Mouse (Mus musculus) midbrain, postnatal 0 days (tissue): Measurements from ENCODE around the gene Slc4a5. TPM values are rescaled to one million over a fixed set of nuclear protein-coding genes. Genes with fewer than 3 reads are reported as not detected.

Experiments
- ATAC-seq: fragments of 200-750 bp; cut with Nextera tagmentation; 2 replicates; pipeline ENCODE4 v1.8.0; 2017; ENCODE audit warnings: moderate number of reproducible peaks, mild to moderate bottlenecking, moderate TSS enrichment, moderate library complexity; ENCODE audit not compliant: low FRiP score
- DNase-seq: peaks from one replicate; pipeline ENCODE4 v3.0.0-alpha.2; 2015; ENCODE audit warnings: low spot score
- H3K27ac ChIP-seq: fragments of 300-500 bp; sonication (generic); 2 replicates; pipeline ENCODE4 v1.5.1; 2014; ENCODE audit warnings: low read depth, mild to moderate bottlenecking, low read length, mixed read lengths
- H3K27me3 ChIP-seq: fragments of 300-500 bp; sonication (generic); 2 replicates; pipeline ENCODE4 v1.6.1; 2014; ENCODE audit warnings: low read length, control low read depth, mixed read lengths; ENCODE audit not compliant: insufficient read depth
- H3K36me3 ChIP-seq: fragments of 300-500 bp; sonication (generic); 2 replicates; pipeline ENCODE4 v1.6.1; 2014; ENCODE audit warnings: low read length, control low read depth, mixed read lengths; ENCODE audit not compliant: insufficient read depth
- H3K4me1 ChIP-seq: fragments of 300-500 bp; sonication (generic); 2 replicates; pipeline ENCODE4 v1.6.1; 2014; ENCODE audit warnings: mild to moderate bottlenecking, control low read depth, antibody characterized with exemption, low read length, mixed read lengths; ENCODE audit not compliant: insufficient read depth
- H3K4me2 ChIP-seq: fragments of 300-500 bp; sonication (generic); 2 replicates; pipeline ENCODE4 v1.6.1; 2014; ENCODE audit warnings: low read depth, mild to moderate bottlenecking, low read length, mixed read lengths; ENCODE audit not compliant: poor library complexity, severe bottlenecking
- H3K4me3 ChIP-seq: fragments of 300-500 bp; sonication (generic); 2 replicates; pipeline ENCODE4 v1.5.1; 2014; ENCODE audit warnings: low read depth, mild to moderate bottlenecking, low read length, moderate library complexity
- H3K9ac ChIP-seq: fragments of 300-500 bp; sonication (generic); replicated peaks from 2 replicates; pipeline ENCODE4 v1.6.1; 2014; ENCODE audit warnings: mild to moderate bottlenecking, low read length, moderate library complexity, mixed read lengths; ENCODE audit not compliant: poor library complexity, severe bottlenecking
- H3K9me3 ChIP-seq: fragments of 300-500 bp; sonication (generic); 2 replicates; pipeline ENCODE4 v1.6.1; 2016; ENCODE audit warnings: low read length, control low read depth
- CTCF ChIP-seq: IDR thresholded peaks from 2 replicates; pipeline ENCODE4 v1.5.1; 2016; ENCODE audit warnings: antibody characterized with exemption, mild to moderate bottlenecking
- WGBS: fragments of 180-500 bp; shearing (Covaris S2); extraction: QIAGEN DNeasy Blood & Tissue Kit; methylation state at CpG from one replicate; pipeline ENCODE4 v1.1.7; 2014; 5-methylcytosine and 5-hydroxymethylcytosine counted together
- polyA plus RNA-seq: library from polyadenylated mRNA; unstranded; fragments of >200 nt; fragmentation: Nextera tagmentation; extraction: Ambion mirVana; gene quantifications from 2 replicates; pipeline ENCODE4 v1.2.1, GENCODE M21; 2015
- total RNA-seq: library from RNA; depleted of rRNA; stranded (reverse); fragments of >200 nt; gene quantifications from 2 replicates; pipeline ENCODE4 v1.2.3, GENCODE M21; 2014

The Slc4a5 gene
- total and polyA plus RNA-seq, 2 experiments from 2014 or later: 0.25 to 3.3 TPM

DNA sequence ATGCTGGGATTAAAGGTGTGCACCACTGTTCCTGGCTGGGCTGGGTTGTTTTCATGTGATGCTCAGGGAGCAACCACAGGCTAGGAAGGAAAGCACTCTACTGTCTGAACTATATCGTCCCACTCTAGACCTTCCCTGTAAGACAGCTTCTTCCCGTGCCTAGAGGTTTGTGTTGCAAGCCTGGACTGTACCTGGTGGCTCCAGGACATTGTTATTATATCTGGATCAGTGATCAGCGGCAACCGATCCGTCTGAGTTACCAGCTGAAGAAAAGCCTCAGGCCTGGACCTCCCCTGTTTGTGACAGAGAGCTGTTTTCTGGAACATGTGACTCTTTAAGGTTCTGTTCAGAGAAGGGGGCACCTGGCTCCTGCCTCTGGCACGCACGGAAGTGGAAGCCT is 34.6 kb downstream of the Slc4a5 start:
- 59% methylated on average over 7 of the region's 7 CpGs for WGBS
- Histone ChIP-seq H3K36me3 (no peaks in the 10 kb centered on the region), H3K4me1 (no peaks in the 10 kb centered on the region), H3K4me2 (no peak overlapping the region), H3K27me3 (no peaks in the 10 kb centered on the region), H3K9ac (no peak overlapping the region), H3K27ac (no peak overlapping the region), H3K9me3 (no peaks in the 10 kb centered on the region), H3K4me3 (no peak overlapping the region)
- no peak for TF ChIP-seq CTCF
- no peak for DNase-seq
- ATAC-seq: no peak

DNA sequence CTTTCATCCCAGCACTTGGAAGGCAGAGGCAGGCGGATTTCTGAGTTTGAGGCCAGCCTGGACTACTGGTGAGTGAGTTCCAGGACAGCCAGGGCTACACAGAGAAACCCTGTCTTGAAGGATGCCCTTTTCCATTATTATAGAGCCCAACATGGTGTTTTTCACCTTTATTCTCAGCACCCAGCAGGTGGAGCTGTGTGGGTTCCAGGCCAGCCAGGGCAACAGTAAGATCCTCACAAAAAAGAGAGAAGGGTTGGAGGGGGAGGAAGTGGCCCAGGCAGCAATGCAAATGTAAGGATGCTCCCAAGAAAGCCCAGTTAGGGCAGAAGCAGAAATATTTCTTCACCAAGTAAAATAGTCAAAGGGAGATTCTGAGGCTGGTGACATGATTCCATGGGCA is 44.9 kb downstream of the Slc4a5 start:
- H3K36me3 ChIP-seq: no peaks in the 10 kb centered on the region
- DNase-seq: no peak
- H3K9me3 ChIP-seq: no peaks in the 10 kb centered on the region
- H3K9ac ChIP-seq: no peak overlapping the region
- peak; percentile 17; the same call in 1 of the 2 replicates for TF ChIP-seq CTCF
- H3K27me3 ChIP-seq: no peaks in the 10 kb centered on the region
- no peak overlapping the region for H3K27ac ChIP-seq
- H3K4me3 ChIP-seq: no peak overlapping the region
- no peak for ATAC-seq
- 0 out of 2 replicates have a peak, but pooled peaks cover 3% of the 10 kb centered on the region for H3K4me1 ChIP-seq
- WGBS: 91% methylated on average over 1 of the region's 1 CpGs
- H3K4me2 ChIP-seq: no peak overlapping the region

DNA sequence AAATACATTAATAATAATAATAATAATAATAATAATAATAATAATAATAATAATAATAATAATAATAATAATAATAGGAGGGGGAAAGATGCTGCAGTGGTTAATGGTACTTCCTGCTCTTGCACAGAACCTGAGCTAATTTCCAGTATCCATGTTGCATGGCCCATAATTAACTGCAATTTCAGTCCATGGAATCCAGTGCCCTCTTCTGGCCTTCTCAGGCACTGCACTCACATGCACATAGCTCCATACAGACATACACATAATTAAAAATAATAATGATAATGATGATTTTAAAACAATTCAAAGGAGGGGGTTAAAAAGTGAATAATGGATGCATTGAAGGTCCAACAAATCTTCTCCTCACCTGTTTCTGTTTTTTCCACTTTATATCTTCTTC is 45.6 kb downstream of the Slc4a5 start:
- H3K9me3 ChIP-seq: no peaks in the 10 kb centered on the region
- H3K4me2 ChIP-seq: no peak overlapping the region
- H3K36me3 ChIP-seq: no peaks in the 10 kb centered on the region
- ATAC-seq (no peak), DNase-seq (peak; percentile 50)
- H3K27ac ChIP-seq: no peak overlapping the region
- no peak overlapping the region for H3K9ac ChIP-seq
- 0 out of 2 replicates have a peak, but pooled peaks cover 3% of the 10 kb centered on the region for H3K4me1 ChIP-seq
- peak; percentile 72 for TF ChIP-seq CTCF
- H3K4me3 ChIP-seq: no peak overlapping the region
- H3K27me3 ChIP-seq: no peaks in the 10 kb centered on the region

DNA sequence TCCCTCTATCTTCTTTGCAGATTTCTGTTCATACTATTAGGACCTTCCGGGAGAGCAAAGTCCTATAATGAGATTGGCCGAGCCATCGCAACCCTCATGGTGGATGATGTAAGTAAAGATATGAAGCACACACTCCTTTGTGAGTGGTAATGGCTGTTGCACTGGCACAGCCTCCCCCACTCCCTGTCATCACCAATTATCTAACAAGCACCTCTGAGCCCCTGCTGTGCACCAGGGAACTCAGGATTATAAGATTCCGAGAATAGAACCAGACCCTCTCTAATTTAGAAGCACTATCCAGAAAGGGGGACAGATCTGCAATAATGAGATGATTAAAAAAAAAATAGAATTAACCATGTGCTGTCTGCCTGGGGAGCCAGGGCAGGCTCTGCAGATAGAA is 46.0 kb downstream of the Slc4a5 start:
- no peak overlapping the region for H3K9ac ChIP-seq
- H3K36me3 ChIP-seq: no peaks in the 10 kb centered on the region
- ATAC-seq: no peak
- 62% methylated on average over 4 of the region's 4 CpGs for WGBS
- H3K27ac ChIP-seq: no peak overlapping the region
- no peak overlapping the region for H3K4me2 ChIP-seq
- TF ChIP-seq CTCF: no peak
- H3K9me3 ChIP-seq: no peaks in the 10 kb centered on the region
- 0 out of 2 replicates have a peak, but pooled peaks cover 3% of the 10 kb centered on the region for H3K4me1 ChIP-seq
- peak; percentile 24 for DNase-seq
- no peak overlapping the region for H3K4me3 ChIP-seq
- H3K27me3 ChIP-seq: no peaks in the 10 kb centered on the region

DNA sequence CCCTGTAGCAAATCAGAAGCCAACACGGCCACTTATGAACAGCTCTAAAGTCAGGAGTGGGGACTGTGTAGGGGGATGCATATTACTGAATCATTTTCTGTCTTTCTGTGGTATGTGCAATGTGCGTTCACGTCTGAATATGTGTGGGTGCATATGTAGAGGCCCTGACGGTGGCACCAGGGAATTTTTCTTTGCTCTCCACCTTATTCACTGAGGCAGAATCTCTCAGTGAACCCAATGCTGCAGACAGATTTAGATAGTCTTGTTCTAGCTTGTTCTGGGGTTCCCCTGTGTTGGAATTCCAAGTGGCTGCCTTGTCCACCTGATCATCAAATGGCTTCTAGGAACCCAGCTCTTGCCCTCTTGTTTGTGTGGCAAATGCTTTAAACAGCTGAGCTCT is 48.0 kb downstream of the Slc4a5 start:
- Histone ChIP-seq H3K4me3 (no peak overlapping the region), H3K27ac (peak overlapping the region; percentile 85), H3K36me3 (no peaks in the 10 kb centered on the region), H3K9me3 (no peaks in the 10 kb centered on the region), H3K4me2 (peak overlapping the region; percentile 56), H3K9ac (0 out of 2 replicates have a peak overlapping the region, but pooled peaks have one; percentile 24), H3K4me1 (0 out of 2 replicates have a peak, but pooled peaks cover 3% of the 10 kb centered on the region), H3K27me3 (no peaks in the 10 kb centered on the region)
- TF ChIP-seq CTCF: no peak
- DNase-seq (no peak), ATAC-seq (no peak)
- WGBS: 61% methylated on average over 4 of the region's 4 CpGs

DNA sequence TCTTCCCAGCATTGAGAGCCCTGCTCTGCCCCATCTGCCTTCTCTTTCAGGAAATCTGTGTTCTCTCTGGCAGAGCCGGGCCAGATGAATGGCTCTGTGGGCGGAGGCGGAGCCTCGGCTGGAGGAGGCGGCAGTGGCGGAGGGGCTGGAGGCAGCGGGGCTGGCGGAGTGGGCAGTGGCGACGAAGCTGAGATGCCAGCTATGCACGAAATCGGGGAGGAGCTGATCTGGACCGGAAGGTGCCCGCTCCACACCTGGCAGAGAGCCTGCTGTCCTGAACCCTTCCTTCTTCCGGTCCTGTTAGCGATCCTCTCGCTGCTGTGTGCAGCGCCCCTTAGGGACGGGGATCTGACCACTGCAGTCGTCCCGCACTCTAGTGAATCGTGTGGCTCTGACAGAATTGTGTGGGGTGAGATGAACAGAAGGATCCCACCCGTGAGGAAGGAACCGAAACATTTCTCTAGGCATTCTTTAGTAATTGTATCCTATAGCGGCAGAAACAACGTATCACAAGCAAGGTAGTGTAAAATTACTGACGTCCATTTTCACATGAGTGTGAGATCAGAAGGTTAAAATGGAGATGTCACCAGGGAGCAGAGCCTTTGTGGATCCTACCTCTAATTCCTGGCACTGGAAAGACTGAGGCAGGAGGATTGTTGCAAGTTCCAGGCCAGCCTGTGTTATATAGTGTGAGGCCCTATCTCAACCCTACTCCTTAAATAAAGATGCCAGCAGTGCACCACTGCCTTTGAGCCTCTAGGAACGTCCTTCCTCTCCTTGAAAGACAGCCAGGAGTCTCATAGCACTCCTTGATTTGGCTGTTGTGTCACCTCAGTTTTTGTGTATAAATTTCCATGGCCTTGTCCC is 48.7 kb downstream of the Slc4a5 start:
- TF ChIP-seq CTCF: peak; percentile 83
- H3K27me3 ChIP-seq: no peaks in the 10 kb centered on the region
- peak overlapping the region; percentile 52 for H3K9ac ChIP-seq
- peak overlapping the region; percentile 85 for H3K27ac ChIP-seq
- H3K36me3 ChIP-seq: no peaks in the 10 kb centered on the region
- H3K9me3 ChIP-seq: no peaks in the 10 kb centered on the region
- peak; percentile 97 for DNase-seq
- peak overlapping the region; percentile 33 for H3K4me3 ChIP-seq
- H3K4me1 ChIP-seq: 0 out of 2 replicates have a peak, but pooled peaks cover 3% of the 10 kb centered on the region
- WGBS: 1% methylated on average over 28 of the region's 28 CpGs
- peak; percentile 93 for ATAC-seq
- peak overlapping the region; percentile 56 for H3K4me2 ChIP-seq
